Mouse (Mus musculus): ENCODE results near the gene Prim2.

The Prim2 gene

GRCm38 (mm10) chr1:33604087-33604699 lies 65.4 kb downstream of the Prim2 start:
- no peak for DNase-seq (ENCODE audit: low spot score in 2 of 2)

- no peak for DNase-seq (ENCODE audit: low spot score in 2 of 2)
These were observed 69.9 kb downstream of the Prim2 start for GRCm38 (mm10) chr1:33599698-33600097.

GRCm38 (mm10) chr1:33599019-33599667 lies 70.5 kb downstream of the Prim2 start:
- no peak for DNase-seq (ENCODE audit: low spot score in 2 of 2)

GRCm38 (mm10) chr1:33597043-33597442 lies 72.6 kb downstream of the Prim2 start:
- no peak for DNase-seq (ENCODE audit: low spot score in 2 of 2)

GRCm38 (mm10) chr1:33595936-33596335 lies 73.7 kb downstream of the Prim2 start:
- no peak for DNase-seq (ENCODE audit: low spot score in 2 of 2)

GRCm38 (mm10) chr1:33594966-33595365 lies 74.6 kb downstream of the Prim2 start:
- no peak for DNase-seq (ENCODE audit: low spot score in 2 of 2)

- DNase-seq (ENCODE audit: low spot score in 2 of 2), result no peak
These were observed 75.7 kb downstream of the Prim2 start for GRCm38 (mm10) chr1:33593718-33594388.

GRCm38 (mm10) chr1:33591997-33592608 lies 77.5 kb downstream of the Prim2 start:
- no peak for DNase-seq (ENCODE audit: low spot score in 2 of 2)

GRCm38 (mm10) chr1:33590556-33591411 lies 78.8 kb downstream of the Prim2 start:
- DNase-seq (ENCODE audit: low spot score in 2 of 2), result no peak

- no peak for DNase-seq (ENCODE audit: low spot score in 2 of 2)
These were observed 80.1 kb downstream of the Prim2 start for GRCm38 (mm10) chr1:33589531-33589930.

GRCm38 (mm10) chr1:33588557-33588956 lies 81.0 kb downstream of the Prim2 start:
- DNase-seq (ENCODE audit: low spot score in 2 of 2), result no peak

GRCm38 (mm10) chr1:33584590-33584978 lies 85.0 kb downstream of the Prim2 start:
- DNase-seq (ENCODE audit: low spot score in 2 of 2), result no peak

- DNase-seq (ENCODE audit: low spot score in 2 of 2), result no peak
These were observed 85.6 kb downstream of the Prim2 start for GRCm38 (mm10) chr1:33583817-33584589.

GRCm38 (mm10) chr1:33578593-33578992 lies 91.0 kb downstream of the Prim2 start:
- no peak for DNase-seq (ENCODE audit: low spot score in 2 of 2)

- no peak for DNase-seq (ENCODE audit: low spot score in 2 of 2)
These were observed 95.1 kb downstream of the Prim2 start for GRCm38 (mm10) chr1:33574459-33574858.

- DNase-seq (ENCODE audit: low spot score in 2 of 2), result no peak
These were observed 103.7 kb downstream of the Prim2 start for GRCm38 (mm10) chr1:33565764-33566401.

- no peak for DNase-seq (ENCODE audit: low spot score in 2 of 2)
These were observed 105.6 kb downstream of the Prim2 start for GRCm38 (mm10) chr1:33564032-33564431.

GRCm38 (mm10) chr1:33563611-33564010 lies 106.0 kb downstream of the Prim2 start:
- DNase-seq (ENCODE audit: low spot score in 2 of 2), result no peak

- no peak for DNase-seq (ENCODE audit: low spot score in 2 of 2)
These were observed 113.0 kb downstream of the Prim2 start for GRCm38 (mm10) chr1:33556638-33557037.

GRCm38 (mm10) chr1:33555626-33556025 lies 114.0 kb downstream of the Prim2 start:
- no peak for DNase-seq (ENCODE audit: low spot score in 2 of 2)
